Mouse (Mus musculus) right cerebral cortex, postnatal 4 days (tissue): ENCODE results near the gene 9330159F19Rik.

Experiments used
- DNase-seq: peaks from one replicate; pipeline ENCODE4 v3.0.0-alpha.2; 2022

Gene 9330159F19Rik

GRCm38 (mm10) chr10:29211453-29211852 lies at the start of gene 9330159F19Rik:
9330159F19Rik (plus strand) TSS chr10:29211606.
- DNase-seq, result peak; percentile 16

- no peak for DNase-seq
Measured at GRCm38 (mm10) chr10:29161664-29162063, 49.7 kb upstream of the 9330159F19Rik start.

GRCm38 (mm10) chr10:29173778-29174177 lies 37.6 kb upstream of the 9330159F19Rik start:
- DNase-seq, result no peak

GRCm38 (mm10) chr10:29175656-29176055 lies 35.8 kb upstream of the 9330159F19Rik start:
- DNase-seq, result no peak

GRCm38 (mm10) chr10:29176881-29177280 lies 34.5 kb upstream of the 9330159F19Rik start:
- DNase-seq, result no peak

GRCm38 (mm10) chr10:29178003-29178402 lies 33.4 kb upstream of the 9330159F19Rik start:
- no peak for DNase-seq

GRCm38 (mm10) chr10:29180210-29180609 lies 31.2 kb upstream of the 9330159F19Rik start:
- no peak for DNase-seq

- DNase-seq, result no peak
Measured at GRCm38 (mm10) chr10:29181046-29181445, 30.4 kb upstream of the 9330159F19Rik start.

- no peak for DNase-seq
Measured at GRCm38 (mm10) chr10:29193769-29194168, 17.6 kb upstream of the 9330159F19Rik start.

- DNase-seq, result no peak
Measured at GRCm38 (mm10) chr10:29196811-29197210, 14.6 kb upstream of the 9330159F19Rik start.

- DNase-seq, result no peak
Measured at GRCm38 (mm10) chr10:29198642-29199041, 12.8 kb upstream of the 9330159F19Rik start, which contains the start of gene Gm49353. Gm49353 (plus strand) TSS chr10:29198954.

GRCm38 (mm10) chr10:29199835-29200234 lies 11.6 kb upstream of the 9330159F19Rik start:
- DNase-seq, result no peak

GRCm38 (mm10) chr10:29200609-29201008 lies 10.8 kb upstream of the 9330159F19Rik start:
- no peak for DNase-seq

- no peak for DNase-seq
Measured at GRCm38 (mm10) chr10:29206730-29207129, 4.7 kb upstream of the 9330159F19Rik start.

- no peak for DNase-seq
Measured at GRCm38 (mm10) chr10:29208735-29209134, 2.7 kb upstream of the 9330159F19Rik start.

- DNase-seq, result no peak
Measured at GRCm38 (mm10) chr10:29213534-29214100, 2.2 kb downstream of the 9330159F19Rik start.

- DNase-seq, result no peak
Measured at GRCm38 (mm10) chr10:29216957-29217356, 5.6 kb downstream of the 9330159F19Rik start.

GRCm38 (mm10) chr10:29217451-29217850 lies 6.0 kb downstream of the 9330159F19Rik start:
- no peak for DNase-seq

- DNase-seq, result no peak
Measured at GRCm38 (mm10) chr10:29225329-29225728, 13.9 kb downstream of the 9330159F19Rik start.

- peak; percentile 25 for DNase-seq
Measured at GRCm38 (mm10) chr10:29231208-29231607, 19.8 kb downstream of the 9330159F19Rik start.
